Comparison of ENCODE assay signal across 10 mouse cellular contexts in genomic region chr9:21598198-21598597, GRCm38 (mm10). TPM values are rescaled to one million over a fixed set of nuclear protein-coding genes. Genes with fewer than 3 reads are reported as not detected.
DNase-seq lines count a peak whose midpoint lies in the region; ATAC-seq and TF ChIP-seq lines count a peak whose summit lies in the region.
"Had no signal": no experiment of that assay in that cellular context is flagged by ENCODE, and none has a peak within 500 bp of the region (broad histone marks: within the 10 kb centered on the region; RNA-seq: fewer than 3 reads in every experiment).

No protein-coding gene starts in this region.

- H3K4me1 ChIP-seq in intestine, postnatal 0 days (replicated peaks; ENCODE audit: control insufficient read depth, insufficient read depth, low read length): no peaks in the 10 kb centered on the region
- peaks cover 12% of the 10 kb centered on the region for H3K4me1 ChIP-seq in intestine, embryonic 16.5 days (ENCODE audit: control insufficient read depth, insufficient read depth, low read length)
- H3K4me1 ChIP-seq in ES-Bruce4 (ENCODE audit: control insufficient read depth, insufficient read depth, low read length): no peaks in the 10 kb centered on the region
- peaks cover 5% of the 10 kb centered on the region; the same call in 1 of the 2 replicates for H3K4me1 ChIP-seq in hindbrain, embryonic 11.5 days (replicated peaks; ENCODE audit: control insufficient read depth, insufficient read depth, low read length)

- peak; percentile 57 for DNase-seq in embryo, embryonic 10.5 days (ENCODE audit: low spot score)
- peak; percentile 75 for DNase-seq in naive thymus-derived CD4-positive, alpha-beta T cell, adult 2 months (ENCODE audit: low read depth)
- DNase-seq in layer of hippocampus, adult 9-10 months (ENCODE audit: low spot score): no peak
- DNase-seq in left cerebral cortex, postnatal 10 days (ENCODE audit: extremely low spot score in 1 of 2, low spot score in 2 of 2): no peak
- DNase-seq in hindbrain, embryonic 11.5 days (ENCODE audit: low spot score): no peak
- DNase-seq: adrenal gland, adult 8-10 months had no signal

- no peaks in the 10 kb centered on the region for H3K9me3 ChIP-seq in intestine, postnatal 0 days (ENCODE audit: control insufficient read depth)
- no peaks in the 10 kb centered on the region for H3K9me3 ChIP-seq in intestine, embryonic 16.5 days (ENCODE audit: control insufficient read depth, low read length)
- H3K9me3 ChIP-seq in ES-Bruce4 (replicated peaks; ENCODE audit: control insufficient read depth, insufficient read depth, low read length, poor library complexity, severe bottlenecking): no peaks in the 10 kb centered on the region
- H3K9me3 ChIP-seq in hindbrain, embryonic 11.5 days (ENCODE audit: control insufficient read depth, low read length): no peaks in the 10 kb centered on the region
- H3K9me3 ChIP-seq: heart, embryonic 13.5 days had no signal

- H3K36me3 ChIP-seq in intestine, postnatal 0 days (ENCODE audit: control insufficient read depth, insufficient read depth): peaks cover 3% of the 10 kb centered on the region
- H3K36me3 ChIP-seq in intestine, embryonic 16.5 days (ENCODE audit: control insufficient read depth, insufficient read depth, low read length): no peaks in the 10 kb centered on the region
- no peaks in the 10 kb centered on the region for H3K36me3 ChIP-seq in ES-Bruce4 (ENCODE audit: control insufficient read depth, insufficient read depth, low read length, poor library complexity, severe bottlenecking)
- no peaks in the 10 kb centered on the region for H3K36me3 ChIP-seq in hindbrain, embryonic 11.5 days (ENCODE audit: control insufficient read depth, insufficient read depth, low read length)

- no peak overlapping the region for H3K4me3 ChIP-seq in intestine, postnatal 0 days (ENCODE audit: low read depth, low read length)
- no peak overlapping the region for H3K4me3 ChIP-seq in intestine, embryonic 16.5 days (ENCODE audit: low read length)
- no peak overlapping the region for H3K4me3 ChIP-seq in ES-Bruce4 (ENCODE audit: low read depth, low read length)
- no peak overlapping the region for H3K4me3 ChIP-seq in hindbrain, embryonic 11.5 days (ENCODE audit: low read depth, low read length)
- H3K4me3 ChIP-seq: heart, embryonic 13.5 days had no signal

- no peak overlapping the region for H3K4me2 ChIP-seq in intestine, postnatal 0 days (replicated peaks; ENCODE audit: low read depth)
- H3K4me2 ChIP-seq in intestine, embryonic 16.5 days (ENCODE audit: low read depth, low read length): no peak overlapping the region
- no peak overlapping the region for H3K4me2 ChIP-seq in hindbrain, embryonic 11.5 days (replicated peaks; ENCODE audit: low read depth, low read length)
- H3K4me2 ChIP-seq: heart, embryonic 13.5 days had no signal

- intact Hi-C loops in left cerebral cortex, postnatal 10 days (cut with DNase I): no loop called here

- no peak overlapping the region for H3K27ac ChIP-seq in intestine, postnatal 0 days (ENCODE audit: low read depth, low read length)
- no peak overlapping the region for H3K27ac ChIP-seq in intestine, embryonic 16.5 days (ENCODE audit: low read length)
- H3K27ac ChIP-seq in ES-Bruce4 (ENCODE audit: insufficient read depth, low read length): no peak overlapping the region
- no peak overlapping the region for H3K27ac ChIP-seq in hindbrain, embryonic 11.5 days (ENCODE audit: low read depth, low read length)
- H3K27ac ChIP-seq: heart, embryonic 13.5 days had no signal

- H3K9ac ChIP-seq in intestine, postnatal 0 days (ENCODE audit: low read depth, low read length): no peak overlapping the region
- H3K9ac ChIP-seq in intestine, embryonic 16.5 days (ENCODE audit: low read depth, low read length): no peak overlapping the region
- no peak overlapping the region for H3K9ac ChIP-seq in ES-Bruce4 (ENCODE audit: low read depth, poor library complexity, severe bottlenecking)
- H3K9ac ChIP-seq in hindbrain, embryonic 11.5 days (ENCODE audit: low read depth, low read length): no peak overlapping the region
- H3K9ac ChIP-seq: heart, embryonic 13.5 days had no signal

- 48% methylated on average over 2 of the region's 2 CpGs for WGBS in intestine, postnatal 0 days
- WGBS in intestine, embryonic 16.5 days: 54% methylated on average over 2 of the region's 2 CpGs
- WGBS in hindbrain, embryonic 11.5 days: 41% methylated on average over 2 of the region's 2 CpGs

- TF ChIP-seq CTCF in intestine, postnatal 0 days (IDR thresholded peaks at IDR 0.05; ENCODE audit: low read depth): peak; percentile 46; the same call in 1 of the 2 replicates
- TF ChIP-seq CTCF in ES-Bruce4 (IDR thresholded peaks at IDR 0.05; ENCODE audit: low read depth, low read length): peak; percentile 57

- no peaks in the 10 kb centered on the region for H3K27me3 ChIP-seq in intestine, postnatal 0 days (replicated peaks; ENCODE audit: control insufficient read depth, insufficient read depth, low read length)
- no peaks in the 10 kb centered on the region for H3K27me3 ChIP-seq in intestine, embryonic 16.5 days (replicated peaks; ENCODE audit: control insufficient read depth, insufficient read depth, low read length)
- H3K27me3 ChIP-seq in ES-Bruce4 (ENCODE audit: control insufficient read depth, insufficient read depth, low read length, poor library complexity, severe bottlenecking): no peaks in the 10 kb centered on the region
- H3K27me3 ChIP-seq in hindbrain, embryonic 11.5 days (ENCODE audit: control insufficient read depth, insufficient read depth, low read length): no peaks in the 10 kb centered on the region
- H3K27me3 ChIP-seq: heart, embryonic 13.5 days had no signal

- ATAC-seq in intestine, postnatal 0 days: no peak
- no peak for ATAC-seq in intestine, embryonic 16.5 days
- ATAC-seq in hindbrain, embryonic 11.5 days (ENCODE audit: low FRiP score): no peak

- TF ChIP-seq POLR2A in ES-Bruce4 (IDR thresholded peaks at IDR 0.05; ENCODE audit: insufficient read depth, low read length): no peak

- no peak for TF ChIP-seq EP300 in ES-Bruce4 (IDR thresholded peaks at IDR 0.05; ENCODE audit: insufficient read depth, low read depth, low read length)

RNA-seq across cellular contexts. Expression of gene Yipf2, which starts 5.6 kb away (rescaled TPM):
- polyA plus RNA-seq in intestine, postnatal 0 days (2015; fragmentation: Nextera tagmentation; extraction: Ambion mirVana): 19.2 and 20.1 TPM in 2 replicates
- polyA plus RNA-seq in intestine, embryonic 16.5 days (2015; fragmentation: Nextera tagmentation; extraction: Ambion mirVana): 34.0 and 34.7 TPM in 2 replicates
- polyA plus RNA-seq in ES-Bruce4 (2011; ENCODE audit: insufficient read depth, insufficient read length, low read depth, missing spikeins): 17.4 and 18.9 TPM in 2 replicates
- total RNA-seq in left cerebral cortex, postnatal 10 days (2021): 10 to 100 TPM; 12.7 to 13.9 TPM
- polyA plus RNA-seq in hindbrain, embryonic 11.5 days (2014; fragmentation: Nextera tagmentation; extraction: Ambion mirVana): 16.0 and 16.9 TPM in 2 replicates

RNA-seq across cellular contexts. Expression of gene Timm29, which starts 5.7 kb away (rescaled TPM):
- 15.1 and 15.9 TPM in 2 replicates for polyA plus RNA-seq in intestine, postnatal 0 days (2015; fragmentation: Nextera tagmentation; extraction: Ambion mirVana)
- polyA plus RNA-seq in intestine, embryonic 16.5 days (2015; fragmentation: Nextera tagmentation; extraction: Ambion mirVana): 22.0 and 23.5 TPM in 2 replicates
- polyA plus RNA-seq in ES-Bruce4 (2011; ENCODE audit: insufficient read depth, insufficient read length, low read depth, missing spikeins): 18.1 and 19.2 TPM in 2 replicates
- 10 to 100 TPM; 47.6 to 50.7 TPM for total RNA-seq in left cerebral cortex, postnatal 10 days (2021)
- 53.9 and 61.7 TPM in 2 replicates for polyA plus RNA-seq in hindbrain, embryonic 11.5 days (2014; fragmentation: Nextera tagmentation; extraction: Ambion mirVana)

RNA-seq across cellular contexts. Expression of gene Smarca4, which starts 17.8 kb away (rescaled TPM):
- polyA plus RNA-seq in intestine, postnatal 0 days (2015; fragmentation: Nextera tagmentation; extraction: Ambion mirVana): 22.1 and 24.4 TPM in 2 replicates
- polyA plus RNA-seq in intestine, embryonic 16.5 days (2015; fragmentation: Nextera tagmentation; extraction: Ambion mirVana): 59.5 and 61.2 TPM in 2 replicates
- 100.0 and 111 TPM in 2 replicates for polyA plus RNA-seq in ES-Bruce4 (2011; ENCODE audit: insufficient read depth, insufficient read length, low read depth, missing spikeins)
- 100 to 1,000 TPM; 129 to 137 TPM for total RNA-seq in left cerebral cortex, postnatal 10 days (2021)
- 142 and 146 TPM in 2 replicates for polyA plus RNA-seq in hindbrain, embryonic 11.5 days (2014; fragmentation: Nextera tagmentation; extraction: Ambion mirVana)

RNA-seq across cellular contexts. Expression of gene Carm1, which starts 51.5 kb away (rescaled TPM):
- polyA plus RNA-seq in intestine, postnatal 0 days (2015; fragmentation: Nextera tagmentation; extraction: Ambion mirVana): 10.0 and 11.9 TPM in 2 replicates
- polyA plus RNA-seq in intestine, embryonic 16.5 days (2015; fragmentation: Nextera tagmentation; extraction: Ambion mirVana): 14.3 and 15.1 TPM in 2 replicates
- polyA plus RNA-seq in ES-Bruce4 (2011; ENCODE audit: insufficient read depth, insufficient read length, low read depth, missing spikeins): 112 and 122 TPM in 2 replicates
- total RNA-seq in left cerebral cortex, postnatal 10 days (2021): 10 to 100 TPM; 71.7 to 74.1 TPM
- 50.1 and 59.7 TPM in 2 replicates for polyA plus RNA-seq in hindbrain, embryonic 11.5 days (2014; fragmentation: Nextera tagmentation; extraction: Ambion mirVana)

Comparison
In these comparisons a context has a peak if more than half of its experiments do, and no peak if none do; other contexts are left out.
1. DNase-seq: peak in embryo, embryonic 10.5 days (single experiment) and naive thymus-derived CD4-positive, alpha-beta T cell, adult 2 months (single experiment); none in layer of hippocampus, adult 9-10 months (single experiment), left cerebral cortex, postnatal 10 days (0 of 2) and hindbrain, embryonic 11.5 days (single experiment).